Mouse (Mus musculus) cerebellum, postnatal 14 days (tissue): ENCODE measurements at regions not wholly inside any gene's neighbourhood (a gene's known extent, or its start where the extent isn't known, plus 50 kb on each side); places are given as distances from the start of the nearest gene placed in this dataset.

Source experiments
- DNase-seq, 2 experiments: peaks; one replicate each; pipeline ENCODE4 v3.0.0; 2021; ENCODE audit warnings: mixed read lengths in 2 of 2

GRCm38 (mm10) chr6:78115079-78115478, 135.6 kb upstream of the Ctnna2 start:
- DNase-seq, result no peak

GRCm38 (mm10) chr6:78082528-78082927, 103.0 kb upstream of the Ctnna2 start:
- DNase-seq, result no peak

GRCm38 (mm10) chr6:78078919-78079318, 99.4 kb upstream of the Ctnna2 start:
- peak in 1 of 2 experiments; percentile 2 for DNase-seq

DNA sequence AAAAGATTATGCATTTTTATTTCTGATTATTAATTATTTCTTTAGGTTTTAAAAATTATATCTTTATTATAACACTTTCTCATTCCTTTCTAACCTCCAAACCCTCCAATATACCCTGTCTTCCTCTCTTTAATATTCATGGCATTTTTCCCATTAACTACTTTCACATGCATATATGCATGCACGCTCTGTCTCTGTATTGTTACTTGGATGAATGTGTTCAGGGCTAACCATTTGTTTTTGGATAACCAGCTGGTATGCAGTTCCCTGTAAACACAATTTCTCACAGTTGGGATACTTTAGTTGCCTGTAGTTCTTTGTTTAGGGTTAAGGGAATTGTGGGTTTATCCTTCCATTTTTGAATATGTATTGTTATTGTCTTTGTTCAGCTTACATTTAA, 86.8 kb upstream of the Ctnna2 start:
- no peak for DNase-seq

GRCm38 (mm10) chr6:78065737-78066136, 86.2 kb upstream of the Ctnna2 start:
- no peak for DNase-seq
